Mouse (Mus musculus) heart, postnatal 14 days (tissue): ENCODE measurements around the gene Ear1. TPM values are rescaled to one million over a fixed set of nuclear protein-coding genes. Genes with fewer than 3 reads are reported as not detected.
"Not testable (repeated sequence)": the region's sequence is repeated elsewhere in the genome, so short reads cannot be mapped to it uniquely, and the experiment has no call there.

ENCODE experiments used
- DNase-seq, 2 experiments: peaks; one replicate each; pipeline ENCODE4 v3.0.0; 2021 to 2022
- intact Hi-C: fragments of 180-260 bp; cut with DNase I; formaldehyde crosslinking; loops from one replicate; pipeline ENCODE4 v1.15.1; 2025
- long read RNA-seq, 2 experiments: library from polyadenylated mRNA; stranded (forward); transcript quantifications; one replicate each; pipeline ENCODE4 v2.0.0; 2021
- total RNA-seq, 2 experiments: library from RNA; stranded (reverse); gene quantifications; 2 replicates each; pipeline ENCODE4 v1.2.3; 2021

Gene Ear1
- total RNA-seq, result not detected
- long read RNA-seq, experiment 1, result 0 reads
- long read RNA-seq, experiment 2, result 0 reads

GRCm38 (mm10) chr14:43875417-43875816 lies at the start of gene Ear1:
Gene Ear1 (minus strand): TSS chr14:43875517.
- intact Hi-C loops, DNase-seq: not testable (repeated sequence)

- DNase-seq, result peak; percentile 53 to 63
- intact Hi-C loops, result not testable (repeated sequence)
These were observed 49.5 kb upstream of the Ear1 start, which contains the start of gene Gm8113 for GRCm38 (mm10) chr14:43924688-43925403. Gene Gm8113 (plus strand): TSS chr14:43925390.

GRCm38 (mm10) chr14:43923459-43923858 lies 48.1 kb upstream of the Ear1 start, which contains the start of gene Ear10:
Gene Ear10 (minus strand): TSS chr14:43923559.
- DNase-seq, intact Hi-C loops: not testable (repeated sequence)

- intact Hi-C loops, DNase-seq: not testable (repeated sequence)
These were observed 42.9 kb upstream of the Ear1 start for GRCm38 (mm10) chr14:43918214-43918613.

- intact Hi-C loops, DNase-seq: not testable (repeated sequence)
These were observed 23.3 kb upstream of the Ear1 start for GRCm38 (mm10) chr14:43898577-43898976.

DNA sequence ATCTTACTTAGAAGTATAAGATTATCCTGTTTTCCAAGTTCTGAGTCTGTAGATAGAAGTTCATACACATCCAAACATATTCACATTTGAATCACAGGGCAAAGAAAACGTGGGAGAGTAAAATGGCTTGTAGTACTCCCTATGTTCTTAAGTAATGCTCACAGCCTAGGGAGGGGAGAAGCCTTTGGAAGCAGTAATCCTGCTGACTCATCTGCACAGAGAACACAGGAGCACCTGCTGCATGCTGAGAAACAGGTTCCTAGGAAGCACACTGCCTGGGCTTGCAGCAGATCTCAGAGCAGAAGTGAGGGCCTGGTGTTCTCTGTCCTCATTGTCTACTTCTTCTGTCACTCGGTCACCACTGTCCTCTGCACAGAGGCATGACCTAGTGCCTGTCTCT lies 20.0 kb upstream of the Ear1 start:
- intact Hi-C loops, DNase-seq: not testable (repeated sequence)

DNA sequence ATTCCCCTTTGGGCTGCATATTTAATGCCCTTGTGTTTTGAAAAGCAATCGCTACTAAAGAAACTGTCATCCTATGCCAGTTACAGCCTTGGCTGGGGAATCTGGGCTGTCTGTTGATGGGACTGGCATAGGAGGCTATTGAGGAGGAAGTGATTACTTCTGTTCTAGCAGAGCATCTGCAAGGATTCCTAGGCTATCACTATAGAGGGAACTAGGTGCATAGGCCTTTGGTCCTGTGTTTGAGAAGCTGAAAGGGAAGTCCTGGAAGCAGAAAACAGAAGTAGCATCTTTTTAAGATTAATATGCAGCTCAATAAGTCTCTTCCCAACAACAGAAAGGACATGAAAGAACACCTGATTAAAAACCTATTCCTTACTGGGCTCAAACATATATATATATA lies 16.0 kb upstream of the Ear1 start:
- intact Hi-C loops, DNase-seq: not testable (repeated sequence)

DNA sequence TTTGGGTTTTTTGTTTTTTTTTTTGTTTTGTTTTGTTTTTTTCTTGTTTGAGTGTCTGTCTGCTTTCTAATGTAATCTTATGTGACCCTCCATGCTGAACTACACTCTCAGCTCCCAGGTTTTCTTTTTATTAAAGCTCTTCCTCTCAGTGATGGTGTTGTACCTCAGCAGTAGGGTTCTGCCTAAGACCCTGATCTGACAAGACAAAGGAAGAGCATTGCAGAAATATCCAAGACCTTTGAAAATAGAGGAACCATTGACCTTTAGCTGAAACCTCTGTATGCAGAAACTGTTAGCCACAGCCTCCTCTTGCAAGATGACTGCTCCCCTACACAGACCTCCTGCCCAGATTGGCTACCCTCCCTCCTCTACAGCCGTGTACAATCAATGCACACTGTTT lies 10.9 kb upstream of the Ear1 start:
- DNase-seq, intact Hi-C loops: not testable (repeated sequence)

GRCm38 (mm10) chr14:43879966-43880545 lies 4.7 kb upstream of the Ear1 start:
- DNase-seq, intact Hi-C loops: not testable (repeated sequence)

DNA sequence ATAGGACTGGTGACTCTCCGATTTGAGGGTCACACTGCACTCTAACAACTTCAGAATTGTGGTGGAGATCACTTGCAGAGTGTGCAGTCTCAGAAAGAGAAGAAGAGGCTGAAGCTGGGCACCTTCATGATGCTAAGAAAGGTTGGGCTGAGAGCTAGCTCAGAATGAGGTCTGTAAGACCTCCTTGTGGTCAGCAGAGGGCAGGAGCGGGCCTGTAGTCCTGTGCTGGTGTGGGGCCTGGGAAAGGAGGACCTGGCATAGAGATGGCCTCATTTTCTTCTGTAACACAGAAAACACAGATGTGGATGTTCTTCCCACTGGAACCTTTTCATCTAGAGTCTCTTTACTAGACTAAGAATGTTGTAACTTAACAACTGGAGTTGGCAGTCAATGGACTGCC lies 2.5 kb upstream of the Ear1 start:
- DNase-seq, intact Hi-C loops: not testable (repeated sequence)

GRCm38 (mm10) chr14:43874862-43875261 lies 455 bp downstream of the Ear1 start:
- DNase-seq, intact Hi-C loops: not testable (repeated sequence)

GRCm38 (mm10) chr14:43860522-43860921 lies 14.8 kb downstream of the Ear1 start:
- DNase-seq, result peak; percentile 1 to 5
- intact Hi-C loops, result not testable (repeated sequence)

DNA sequence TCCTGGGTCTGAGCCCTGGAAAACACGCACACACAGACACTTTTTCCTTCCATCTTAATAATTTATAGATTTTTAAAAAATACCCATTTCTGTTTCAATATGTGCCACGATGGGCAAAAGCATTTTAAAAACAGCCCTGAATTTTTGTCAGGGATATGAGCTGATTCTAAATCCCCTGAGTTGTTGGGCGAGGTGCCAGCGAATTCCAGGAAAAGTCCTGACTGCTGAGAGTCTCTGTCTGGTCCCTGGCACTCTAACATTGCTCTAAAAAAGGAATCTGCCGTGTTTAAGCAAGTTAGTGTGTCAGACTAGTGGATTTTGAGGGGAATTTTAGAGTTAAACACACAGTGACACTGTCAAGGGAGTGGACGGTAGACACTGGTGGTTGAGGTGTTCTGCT lies 15.9 kb downstream of the Ear1 start:
- intact Hi-C loops, result not testable (repeated sequence)
- DNase-seq, result peak; percentile 4

- DNase-seq, intact Hi-C loops: not testable (repeated sequence)
These were observed 31.3 kb downstream of the Ear1 start for GRCm38 (mm10) chr14:43843949-43844573.

DNA sequence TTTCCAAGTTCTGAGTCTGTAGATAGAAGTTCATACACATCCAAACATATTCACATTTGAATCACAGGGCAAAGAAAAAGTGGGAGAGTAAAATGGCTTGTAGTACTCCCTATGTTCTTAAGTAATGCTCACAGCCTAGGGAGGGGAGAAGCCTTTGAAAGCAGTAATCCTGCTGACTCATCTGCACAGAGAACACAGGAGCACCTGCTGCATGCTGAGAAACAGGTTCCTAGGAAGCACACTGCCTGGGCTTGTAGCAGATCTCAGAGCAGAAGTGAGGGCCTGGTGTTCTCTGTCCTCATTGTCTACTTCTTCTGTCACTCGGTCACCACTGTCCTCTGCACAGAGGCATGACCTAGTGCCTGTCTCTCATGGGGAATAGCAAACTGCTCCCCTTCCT lies 34.3 kb downstream of the Ear1 start:
- DNase-seq, intact Hi-C loops: not testable (repeated sequence)

GRCm38 (mm10) chr14:43835366-43835765 lies 40.0 kb downstream of the Ear1 start:
- not testable (repeated sequence) for DNase-seq

GRCm38 (mm10) chr14:43830385-43830784 lies 44.9 kb downstream of the Ear1 start:
- intact Hi-C loops, result not testable (repeated sequence)
- DNase-seq, result peak in 1 of 2 experiments; percentile 0

More at GRCm38 (mm10) chr14:43835366-43835765, 40.0 kb downstream of the Ear1 start:
- intact Hi-C loops, result not testable (repeated sequence)

GRCm38 (mm10) chr14:43824176-43824575 lies 51.1 kb downstream of the Ear1 start:
- intact Hi-C loops, DNase-seq: not testable (repeated sequence)

GRCm38 (mm10) chr14:43821869-43822268 lies 53.4 kb downstream of the Ear1 start:
- intact Hi-C loops, DNase-seq: not testable (repeated sequence)

- DNase-seq, result peak; percentile 8 to 20
- intact Hi-C loops, result not testable (repeated sequence)
These were observed 62.9 kb downstream of the Ear1 start for GRCm38 (mm10) chr14:43812458-43812857.

DNA sequence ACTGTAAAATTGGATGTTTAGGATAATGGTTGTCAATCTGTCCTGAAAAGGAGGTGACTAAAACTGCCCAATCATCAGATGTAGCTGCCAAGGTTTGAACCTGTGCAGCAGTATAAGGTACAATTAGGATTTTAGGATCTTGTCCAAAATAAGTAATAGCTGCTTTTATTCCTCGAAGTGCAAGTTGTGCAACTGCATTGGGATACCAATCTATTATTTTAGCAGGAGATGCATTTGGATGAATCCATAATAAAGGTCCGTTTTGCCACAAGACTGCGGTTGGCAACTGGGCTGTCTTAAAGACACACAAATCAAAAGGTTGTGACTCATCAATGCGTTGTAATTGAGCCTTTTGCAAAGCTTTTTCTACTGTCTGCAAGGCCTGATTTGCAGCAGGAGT lies 67.2 kb downstream of the Ear1 start:
- DNase-seq, intact Hi-C loops: not testable (repeated sequence)
